Mouse (Mus musculus): ENCODE measurements around the gene Vrk1.

- no peak for TF ChIP-seq CTCF (IDR thresholded peaks at IDR 0.05; ENCODE audit: borderline replicate concordance, insufficient read depth, low read depth, low read length)
- no peak for TF ChIP-seq POLR2A (IDR thresholded peaks at IDR 0.05; ENCODE audit: borderline replicate concordance, insufficient read depth, low read length)
Observed at GRCm38 (mm10) chr12:105995940-105996339, 14.1 kb upstream of the Vrk1 start.
